Mouse (Mus musculus) hindbrain, embryonic 14.5 days (tissue): ENCODE measurements at regions not wholly inside any gene's neighbourhood (a gene's known extent, or its start where the extent isn't known, plus 50 kb on each side); places are given as distances from the start of the nearest gene placed in this dataset.

Experiments
- ATAC-seq: fragments of 200-750 bp; cut with Nextera tagmentation; 2 replicates; pipeline ENCODE4 v1.8.0; 2017; ENCODE audit warnings: moderate number of reproducible peaks, mild to moderate bottlenecking, moderate TSS enrichment, moderate library complexity; ENCODE audit not compliant: low FRiP score
- DNase-seq: peaks from one replicate; pipeline ENCODE4 v3.0.0-alpha.2; 2015; ENCODE audit warnings: low spot score
- H3K27ac ChIP-seq: fragments of 300-500 bp; sonication (generic); 2 replicates; pipeline ENCODE4 v1.5.1; 2014; ENCODE audit warnings: mild to moderate bottlenecking, moderate library complexity
- H3K27me3 ChIP-seq: fragments of 300-500 bp; sonication (generic); 2 replicates; pipeline ENCODE4 v1.6.1; 2014; ENCODE audit warnings: mild to moderate bottlenecking, low read length, mixed read lengths; ENCODE audit not compliant: control insufficient read depth, insufficient read depth
- H3K36me3 ChIP-seq: fragments of 300-500 bp; sonication (generic); replicated peaks from 2 replicates; pipeline ENCODE4 v1.6.1; 2014; ENCODE audit not compliant: control insufficient read depth, insufficient read depth
- H3K4me1 ChIP-seq: fragments of 300-500 bp; sonication (generic); replicated peaks from 2 replicates; pipeline ENCODE4 v1.6.1; 2014; ENCODE audit warnings: antibody characterized with exemption, low read length, mixed read lengths; ENCODE audit not compliant: control insufficient read depth, insufficient read depth
- H3K4me2 ChIP-seq: fragments of 300-500 bp; sonication (generic); replicated peaks from 2 replicates; pipeline ENCODE4 v1.6.1; 2014; ENCODE audit warnings: mild to moderate bottlenecking, moderate library complexity
- H3K4me3 ChIP-seq: fragments of 300-500 bp; sonication (generic); replicated peaks from 2 replicates; pipeline ENCODE4 v1.5.1; 2014; ENCODE audit warnings: mild to moderate bottlenecking, low read length
- H3K9ac ChIP-seq: fragments of 300-500 bp; sonication (generic); 2 replicates; pipeline ENCODE4 v1.6.1; 2014
- H3K9me3 ChIP-seq: fragments of 300-500 bp; sonication (generic); 2 replicates; pipeline ENCODE4 v1.6.1; 2016; ENCODE audit warnings: low read length; ENCODE audit not compliant: control insufficient read depth
- WGBS: fragments of 180-500 bp; shearing (Covaris S2); extraction: QIAGEN DNeasy Blood & Tissue Kit; methylation state at CpG from one replicate; pipeline ENCODE4 v1.1.7; 2014; 5-methylcytosine and 5-hydroxymethylcytosine counted together

GRCm38 (mm10) chr7:61939971-61940705 lies 406.2 kb upstream of the Ndn start:
- no peaks in the 10 kb centered on the region for H3K36me3 ChIP-seq
- 0 out of 2 replicates have a peak, but pooled peaks cover 3% of the 10 kb centered on the region for H3K4me1 ChIP-seq
- WGBS = 41% methylated on average over 6 of the region's 6 CpGs
- H3K27ac ChIP-seq = peak overlapping the region; percentile 96
- DNase-seq (peak; percentile 74), ATAC-seq (peak; percentile 96)
- H3K27me3 ChIP-seq = no peaks in the 10 kb centered on the region
- H3K4me2 ChIP-seq = peak overlapping the region; percentile 40
- H3K9ac ChIP-seq = peak overlapping the region; percentile 29; the same call in 1 of the 2 replicates
- no peak overlapping the region for H3K4me3 ChIP-seq
- peaks cover 7% of the 10 kb centered on the region; the same call in 1 of the 2 replicates for H3K9me3 ChIP-seq

DNA sequence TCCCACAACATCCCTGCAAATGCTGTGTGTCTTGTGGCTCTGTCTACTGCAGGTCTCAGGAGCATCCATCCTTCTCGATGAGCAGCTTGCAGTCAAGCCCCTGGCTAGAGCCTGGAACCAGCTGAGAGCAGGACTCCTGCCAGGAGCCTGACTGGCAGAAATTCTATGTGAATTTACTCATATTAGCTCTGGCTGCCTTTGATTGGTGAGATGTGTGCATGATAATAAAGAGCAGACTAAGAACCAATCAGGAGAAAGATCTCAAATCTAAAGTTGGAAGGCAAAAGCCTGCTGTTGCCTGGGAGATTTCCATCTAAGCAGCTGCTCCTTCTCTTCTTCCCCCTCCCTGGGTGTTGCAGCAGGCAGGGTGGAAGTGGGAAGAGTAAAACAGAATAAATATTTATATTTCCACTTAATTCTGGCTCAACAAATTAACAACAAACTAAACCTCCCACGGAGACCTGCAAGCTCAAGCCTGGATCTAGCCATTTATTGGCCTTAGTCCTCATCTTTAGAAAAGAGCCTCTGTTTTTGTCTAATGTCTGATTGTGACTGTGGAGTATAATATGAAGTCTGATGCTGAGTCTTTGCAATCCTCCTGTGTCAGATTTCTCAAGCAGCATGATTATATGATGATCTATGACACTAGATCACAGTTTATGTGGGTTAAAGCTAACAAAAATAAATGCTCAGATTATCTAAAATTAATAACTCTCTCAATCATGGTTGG lies 364.0 kb upstream of the Ndn start:
- Histone ChIP-seq H3K4me2 (0 out of 2 replicates have a peak overlapping the region, but pooled peaks have one; percentile 25), H3K27ac (peak overlapping the region; percentile 47; the same call in 1 of the 2 replicates)

DNA sequence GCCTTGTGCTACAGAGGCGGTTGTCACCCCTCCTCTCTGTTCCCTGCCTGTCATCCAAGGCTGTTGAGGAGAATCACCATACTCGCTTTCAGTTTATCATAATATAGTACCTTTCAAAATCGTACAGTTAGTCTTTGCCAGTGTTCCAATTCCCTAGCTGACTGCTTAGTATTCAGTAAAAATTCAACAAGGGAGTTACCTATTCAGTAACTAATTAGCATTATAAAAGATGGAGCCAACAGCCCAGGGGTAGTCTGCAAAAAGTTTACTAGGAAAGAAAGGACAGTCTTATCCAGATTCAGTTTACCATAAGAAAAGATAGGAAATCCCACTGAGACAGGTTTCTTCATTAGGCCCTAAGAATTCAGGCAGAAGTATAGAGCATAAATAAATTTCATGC lies 319.7 kb upstream of the Ndn start:
- no peak for DNase-seq
- Histone ChIP-seq H3K4me3 (no peak overlapping the region), H3K4me1 (no peaks in the 10 kb centered on the region), H3K27ac (no peak overlapping the region; the same call in 1 of the 2 replicates), H3K9me3 (0 out of 2 replicates have a peak, but pooled peaks cover 9% of the 10 kb centered on the region), H3K4me2 (no peak overlapping the region), H3K27me3 (no peaks in the 10 kb centered on the region), H3K9ac (no peak overlapping the region), H3K36me3 (no peaks in the 10 kb centered on the region)
- WGBS = 68% methylated on average over 3 of the region's 3 CpGs
- no peak for ATAC-seq

More for the DNA sequence above, 364.0 kb upstream of the Ndn start:
- no peaks in the 10 kb centered on the region for H3K9me3 ChIP-seq
- H3K4me1 ChIP-seq = no peaks in the 10 kb centered on the region
- WGBS = 43% methylated on average over 2 of the region's 2 CpGs
- ATAC-seq = peak; percentile 91
- no peaks in the 10 kb centered on the region for H3K36me3 ChIP-seq
- DNase-seq = peak; percentile 46
- H3K27me3 ChIP-seq = no peaks in the 10 kb centered on the region
- no peak overlapping the region for H3K9ac ChIP-seq
- no peak overlapping the region for H3K4me3 ChIP-seq

- no peaks in the 10 kb centered on the region for H3K27me3 ChIP-seq
- ATAC-seq (peak; percentile 96), DNase-seq (peak; percentile 48)
- no peaks in the 10 kb centered on the region for H3K9me3 ChIP-seq
- H3K9ac ChIP-seq = 0 out of 2 replicates have a peak overlapping the region, but pooled peaks have one; percentile 31
- H3K4me2 ChIP-seq = peak overlapping the region; percentile 31
- H3K4me1 ChIP-seq = no peaks in the 10 kb centered on the region
- 65% methylated on average over 3 of the region's 3 CpGs for WGBS
- H3K4me3 ChIP-seq = no peak overlapping the region
- H3K27ac ChIP-seq = peak overlapping the region; percentile 85
- no peaks in the 10 kb centered on the region for H3K36me3 ChIP-seq
These were observed 300.5 kb upstream of the Ndn start for GRCm38 (mm10) chr7:62045743-62046451.

- WGBS = 64% methylated on average over 2 of the region's 2 CpGs
- H3K27me3 ChIP-seq = no peaks in the 10 kb centered on the region
- ATAC-seq (peak; percentile 85), DNase-seq (no peak)
- peak overlapping the region; percentile 85 for H3K27ac ChIP-seq
- no peaks in the 10 kb centered on the region for H3K4me1 ChIP-seq
- no peaks in the 10 kb centered on the region for H3K36me3 ChIP-seq
- H3K4me2 ChIP-seq = peak overlapping the region; percentile 31
- no peaks in the 10 kb centered on the region for H3K9me3 ChIP-seq
- H3K9ac ChIP-seq = 0 out of 2 replicates have a peak overlapping the region, but pooled peaks have one; percentile 31
- H3K4me3 ChIP-seq = no peak overlapping the region
These were observed 299.9 kb upstream of the Ndn start for GRCm38 (mm10) chr7:62046452-62046809.

GRCm38 (mm10) chr7:62078607-62079006 lies 267.8 kb upstream of the Ndn start:
- Histone ChIP-seq H3K36me3 (no peaks in the 10 kb centered on the region), H3K9me3 (0 out of 2 replicates have a peak, but pooled peaks cover 3% of the 10 kb centered on the region), H3K4me2 (no peak overlapping the region), H3K4me3 (no peak overlapping the region), H3K9ac (no peak overlapping the region), H3K27ac (no peak overlapping the region), H3K4me1 (no peaks in the 10 kb centered on the region), H3K27me3 (no peaks in the 10 kb centered on the region)
- WGBS = 42% methylated on average over 1 of the region's 1 CpGs
- ATAC-seq = peak; percentile 80; the same call in 1 of the 2 replicates
- DNase-seq = peak; percentile 53

DNA sequence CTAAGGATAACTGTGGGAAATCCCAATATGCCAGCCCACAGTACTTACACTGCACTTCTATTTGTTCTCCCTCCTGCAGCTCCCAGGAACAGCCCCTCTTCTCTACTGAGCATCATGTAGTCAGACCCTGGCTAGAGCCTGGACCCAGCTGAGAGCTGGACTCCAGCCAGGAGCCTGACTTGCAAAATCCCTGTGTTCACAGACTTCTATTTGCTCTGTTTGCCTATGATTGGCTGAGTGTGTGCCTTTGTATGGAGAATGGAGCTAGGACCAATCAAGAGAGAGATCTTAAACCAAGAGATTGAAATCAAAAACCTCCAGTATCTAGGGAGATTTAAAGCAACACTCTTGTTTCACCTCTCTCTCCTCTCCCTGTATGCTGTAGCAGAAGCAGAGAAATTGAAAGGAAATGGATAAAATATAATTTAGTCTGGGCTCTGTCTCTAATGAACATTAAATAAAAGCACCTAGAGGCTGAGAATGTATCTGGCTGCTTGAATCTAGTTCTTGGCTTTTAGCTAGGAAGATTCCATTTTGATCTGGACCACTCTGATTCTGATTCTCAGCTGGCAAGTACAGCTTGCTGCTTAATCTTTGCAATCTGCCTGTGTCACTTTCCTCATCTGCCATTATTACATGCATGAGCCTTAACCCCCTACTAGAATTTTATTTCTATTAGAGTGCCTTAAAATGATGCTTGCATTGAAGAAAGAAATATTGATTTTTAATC lies 261.1 kb upstream of the Ndn start:
- Histone ChIP-seq H3K4me2 (no peak overlapping the region), H3K9me3 (0 out of 2 replicates have a peak, but pooled peaks cover 6% of the 10 kb centered on the region), H3K4me3 (no peak overlapping the region), H3K36me3 (no peaks in the 10 kb centered on the region; the same call in 1 of the 2 replicates), H3K27ac (peak overlapping the region; percentile 38; the same call in 1 of the 2 replicates), H3K4me1 (no peaks in the 10 kb centered on the region), H3K27me3 (no peaks in the 10 kb centered on the region), H3K9ac (no peak overlapping the region)
- ATAC-seq = peak; percentile 93
- DNase-seq = peak; percentile 76
